Mouse (Mus musculus) midbrain, embryonic 13.5 days (tissue): Measurements from ENCODE around the gene Zbtb14. TPM values are rescaled to one million over a fixed set of nuclear protein-coding genes. Genes with fewer than 3 reads are reported as not detected.

Experiments
- ATAC-seq: fragments of 200-750 bp; cut with Nextera tagmentation; 2 replicates; pipeline ENCODE4 v1.8.0; 2017; ENCODE audit warnings: mild to moderate bottlenecking, moderate TSS enrichment, moderate library complexity
- H3K27ac ChIP-seq: fragments of 300-500 bp; sonication (generic); 2 replicates; pipeline ENCODE4 v1.5.1; 2015; ENCODE audit warnings: inconsistent platforms, mild to moderate bottlenecking, moderate library complexity
- H3K27me3 ChIP-seq: fragments of 300-500 bp; sonication (generic); 2 replicates; pipeline ENCODE4 v1.6.1; 2015; ENCODE audit warnings: mild to moderate bottlenecking, inconsistent platforms
- H3K36me3 ChIP-seq: fragments of 300-500 bp; sonication (generic); 2 replicates; pipeline ENCODE4 v1.6.1; 2015; ENCODE audit warnings: mild to moderate bottlenecking, inconsistent platforms
- H3K4me1 ChIP-seq: fragments of 300-500 bp; sonication (generic); replicated peaks from 2 replicates; pipeline ENCODE4 v1.6.1; 2015; ENCODE audit warnings: inconsistent platforms
- H3K4me2 ChIP-seq: fragments of 300-500 bp; sonication (generic); replicated peaks from 2 replicates; pipeline ENCODE4 v1.6.1; 2015; ENCODE audit warnings: moderate library complexity, mild to moderate bottlenecking, inconsistent platforms
- H3K4me3 ChIP-seq: fragments of 300-500 bp; sonication (generic); replicated peaks from 2 replicates; pipeline ENCODE4 v1.5.1; 2015; ENCODE audit warnings: mild to moderate bottlenecking, inconsistent platforms
- H3K9ac ChIP-seq: fragments of 300-500 bp; sonication (generic); replicated peaks from 2 replicates; pipeline ENCODE4 v1.6.1; 2015; ENCODE audit warnings: mild to moderate bottlenecking, inconsistent platforms
- H3K9me3 ChIP-seq: fragments of 300-500 bp; sonication (generic); 2 replicates; pipeline ENCODE4 v1.6.1; 2016; ENCODE audit warnings: mild to moderate bottlenecking, inconsistent platforms
- WGBS: fragments of 180-500 bp; shearing (Covaris S2); methylation state at CpG from one replicate; pipeline ENCODE4 v1.1.7; 2015; 5-methylcytosine and 5-hydroxymethylcytosine counted together
- polyA plus RNA-seq: library from polyadenylated mRNA; unstranded; fragments of >200 nt; fragmentation: Nextera tagmentation; extraction: Ambion mirVana; gene quantifications from 2 replicates; pipeline ENCODE4 v1.2.1, GENCODE M21; 2015

Zbtb14 gene
- polyA plus RNA-seq, 1 experiment from 2014 or later: 35.0 TPM

GRCm38 (mm10) chr17:69416163-69416562, 33.3 kb downstream of the Zbtb14 start:
- no peak overlapping the region for H3K27ac ChIP-seq
- H3K27me3 ChIP-seq: no peaks in the 10 kb centered on the region
- ATAC-seq: no peak
- H3K9me3 ChIP-seq: no peaks in the 10 kb centered on the region
- no peaks in the 10 kb centered on the region for H3K36me3 ChIP-seq
- peak overlapping the region; percentile 68 for H3K4me2 ChIP-seq
- peaks cover 20% of the 10 kb centered on the region for H3K4me1 ChIP-seq
- H3K9ac ChIP-seq: peak overlapping the region; percentile 87
- peak overlapping the region; percentile 69 for H3K4me3 ChIP-seq

DNA sequence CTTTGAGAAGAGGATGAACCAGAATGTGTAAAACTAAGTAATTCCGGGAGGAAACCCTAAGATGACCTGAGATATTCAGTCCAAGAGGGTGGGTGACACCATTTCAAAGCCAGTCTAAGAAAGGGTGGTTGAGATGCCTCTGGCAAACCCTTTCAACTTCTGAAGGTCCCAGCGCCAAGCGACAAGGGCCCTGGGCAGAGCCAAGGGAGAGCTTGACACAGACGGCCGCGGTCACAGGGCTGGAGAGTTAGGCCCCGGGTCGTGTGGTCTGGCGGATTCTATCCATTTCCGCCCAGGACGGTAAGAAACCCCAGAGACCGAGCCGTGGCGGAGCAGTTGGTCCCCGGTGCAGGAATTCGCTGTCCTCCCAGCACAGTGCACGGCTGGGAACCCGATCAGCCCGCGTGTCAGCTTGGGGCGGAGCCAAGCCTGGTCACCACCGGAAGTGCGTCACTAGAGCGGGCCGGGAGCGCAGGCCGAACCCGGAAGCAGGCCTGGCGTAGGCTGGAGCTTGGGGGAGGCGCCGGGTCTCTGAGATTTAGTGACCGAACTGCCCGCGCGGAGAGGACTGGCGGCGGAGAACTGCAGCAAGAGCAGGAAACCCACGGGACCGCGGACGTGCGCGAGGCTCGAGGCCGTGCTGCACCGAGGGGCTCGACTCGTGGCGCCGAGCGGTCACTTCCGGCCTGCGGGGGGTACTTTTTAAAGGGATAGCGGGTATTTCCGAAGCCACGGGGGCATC, 34.2 kb downstream of the Zbtb14 start:
- no peaks in the 10 kb centered on the region for H3K36me3 ChIP-seq
- no peaks in the 10 kb centered on the region for H3K9me3 ChIP-seq
- H3K4me3 ChIP-seq: peak overlapping the region; percentile 69
- peaks cover 23% of the 10 kb centered on the region for H3K4me1 ChIP-seq
- peak; percentile 100 for ATAC-seq
- no peaks in the 10 kb centered on the region for H3K27me3 ChIP-seq
- peak overlapping the region; percentile 87 for H3K9ac ChIP-seq
- peak overlapping the region; percentile 88 for H3K27ac ChIP-seq
- under 1% methylated on average over 56 of the region's 56 CpGs for WGBS
- peak overlapping the region; percentile 68 for H3K4me2 ChIP-seq

DNA sequence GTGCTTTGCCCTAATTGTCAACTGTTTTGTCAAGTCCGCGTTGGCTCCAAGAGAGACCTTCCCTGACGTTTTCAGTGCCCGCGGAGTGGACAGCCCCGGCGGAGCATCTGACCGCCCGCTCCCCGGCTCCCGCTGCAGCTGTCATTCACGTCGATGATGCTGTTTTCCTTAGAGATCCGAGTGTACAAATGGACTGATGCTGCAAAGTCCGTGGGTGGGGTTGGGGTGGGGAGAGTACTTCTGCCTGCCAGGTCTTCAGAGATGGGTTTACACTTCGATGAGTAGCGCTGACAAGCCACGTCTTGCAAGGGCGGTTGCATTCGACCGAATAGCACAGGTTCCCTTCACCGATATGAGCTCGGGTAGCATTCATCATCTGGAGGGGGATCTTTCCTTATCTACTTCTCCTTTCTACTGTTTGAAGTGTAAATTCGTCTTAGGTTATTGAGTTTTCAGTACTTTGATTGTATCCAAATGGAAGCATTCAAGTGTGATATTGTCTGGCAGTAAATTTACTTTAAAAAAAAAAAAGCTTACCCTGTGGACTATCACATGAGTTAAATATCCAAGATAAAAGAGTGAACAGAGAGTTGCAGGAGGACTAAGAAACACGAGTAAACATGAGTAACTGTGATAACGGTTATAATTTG, 35.0 kb downstream of the Zbtb14 start:
- 4% methylated on average over 26 of the region's 26 CpGs for WGBS
- peak overlapping the region; percentile 64 for H3K4me2 ChIP-seq
- peaks cover 23% of the 10 kb centered on the region for H3K4me1 ChIP-seq
- H3K27ac ChIP-seq: peak overlapping the region; percentile 88
- H3K27me3 ChIP-seq: no peaks in the 10 kb centered on the region
- peak overlapping the region; percentile 87 for H3K9ac ChIP-seq
- H3K9me3 ChIP-seq: no peaks in the 10 kb centered on the region
- H3K36me3 ChIP-seq: no peaks in the 10 kb centered on the region
- peak overlapping the region; percentile 69 for H3K4me3 ChIP-seq
- ATAC-seq: no peak

DNA sequence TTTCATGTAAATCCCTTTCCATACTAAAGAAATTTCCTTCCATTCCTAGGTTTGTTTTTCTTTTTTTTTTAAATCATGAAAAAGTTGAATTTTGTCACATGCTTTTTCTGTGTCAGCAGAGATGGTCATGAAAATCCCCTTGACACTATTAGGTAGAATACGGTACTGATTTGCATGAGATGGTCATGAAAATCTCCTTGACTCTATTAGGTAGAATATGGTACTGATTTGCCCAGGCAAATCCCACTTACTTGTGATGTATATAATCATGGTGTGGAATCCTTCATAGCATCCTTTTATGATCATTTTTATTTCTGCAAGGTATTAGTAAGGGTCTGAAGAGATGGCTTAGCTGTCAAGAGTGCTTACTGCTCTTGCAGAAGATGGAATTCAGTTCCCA, 38.7 kb downstream of the Zbtb14 start:
- Histone ChIP-seq H3K27me3 (no peaks in the 10 kb centered on the region), H3K9ac (no peak overlapping the region), H3K36me3 (no peaks in the 10 kb centered on the region), H3K4me2 (no peak overlapping the region), H3K4me3 (no peak overlapping the region), H3K9me3 (no peaks in the 10 kb centered on the region), H3K4me1 (peaks cover 16% of the 10 kb centered on the region), H3K27ac (no peak overlapping the region)
- no peak for ATAC-seq
- 2% methylated on average over 1 of the region's 1 CpGs for WGBS

GRCm38 (mm10) chr17:69437836-69438235, 55.0 kb downstream of the Zbtb14 start:
- no peak for ATAC-seq
- Histone ChIP-seq H3K4me1 (peaks cover 19% of the 10 kb centered on the region), H3K4me3 (no peak overlapping the region), H3K9ac (no peak overlapping the region), H3K4me2 (no peak overlapping the region), H3K27ac (no peak overlapping the region), H3K9me3 (no peaks in the 10 kb centered on the region), H3K27me3 (peaks cover 61% of the 10 kb centered on the region), H3K36me3 (no peaks in the 10 kb centered on the region)
- 79% methylated on average over 5 of the region's 5 CpGs for WGBS

DNA sequence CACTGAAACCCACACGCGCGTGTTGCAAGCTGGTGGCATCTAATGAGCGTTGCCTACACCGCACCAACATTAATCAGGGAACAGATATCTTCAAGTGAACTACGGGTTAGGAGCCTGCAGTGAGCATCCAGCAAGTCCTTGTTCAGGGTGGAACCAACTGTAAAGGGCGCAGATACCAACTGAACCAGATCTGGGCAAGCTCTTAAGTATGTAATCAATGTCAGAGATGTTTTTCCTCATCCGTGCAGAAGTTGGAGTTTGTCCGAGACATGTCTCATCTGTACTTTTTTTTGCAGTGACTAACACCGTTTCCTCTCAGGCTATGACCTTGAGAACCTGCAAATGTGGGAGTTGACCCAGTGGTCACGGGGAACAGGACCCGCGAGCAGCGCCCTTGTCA, 55.6 kb downstream of the Zbtb14 start:
- peak overlapping the region; percentile 59 for H3K4me3 ChIP-seq
- 33% methylated on average over 14 of the region's 14 CpGs for WGBS
- H3K9ac ChIP-seq: no peak overlapping the region
- H3K27me3 ChIP-seq: peaks cover 62% of the 10 kb centered on the region
- no peaks in the 10 kb centered on the region for H3K36me3 ChIP-seq
- ATAC-seq: no peak
- H3K9me3 ChIP-seq: no peaks in the 10 kb centered on the region
- H3K4me2 ChIP-seq: peak overlapping the region; percentile 93
- no peak overlapping the region for H3K27ac ChIP-seq
- peaks cover 19% of the 10 kb centered on the region for H3K4me1 ChIP-seq

DNA sequence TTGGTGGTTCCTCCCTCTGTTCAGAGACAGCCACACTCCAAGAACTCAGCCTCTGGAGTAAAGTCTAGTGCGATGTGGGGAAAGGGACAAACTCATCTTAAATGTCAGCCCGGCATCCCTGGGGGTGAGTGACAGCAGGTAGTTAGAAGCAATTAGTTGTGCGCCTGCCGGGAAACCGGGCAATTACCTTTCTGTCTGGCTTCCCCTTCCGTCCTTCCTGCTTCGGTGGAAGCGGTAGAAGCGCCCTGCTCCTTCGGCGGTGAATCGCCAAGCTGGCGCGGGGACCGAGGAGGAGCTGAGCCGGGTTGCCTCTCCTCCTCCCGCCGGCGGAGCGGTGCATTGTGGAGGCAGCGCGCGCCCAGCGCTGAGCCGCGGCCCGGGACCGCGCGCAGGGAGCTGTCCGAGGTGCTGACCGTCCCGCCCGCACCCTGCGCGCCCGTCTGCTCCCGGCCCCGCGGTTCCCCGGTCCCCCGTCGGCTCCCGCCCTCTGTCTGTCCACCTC, 56.2 kb downstream of the Zbtb14 start, which contains the start of gene Akain1:
Akain1 (plus strand) TSS at position 337 of the 502 bp plus-strand sequence.
- peak; percentile 92 for ATAC-seq
- Histone ChIP-seq H3K9me3 (no peaks in the 10 kb centered on the region), H3K4me2 (peak within 1 kb of the TSS; percentile 93), H3K9ac (peak within 1 kb of the TSS; percentile 64), H3K4me1 (peaks cover 19% of the 10 kb centered on the region), H3K27ac (no peak within 1 kb of the TSS), H3K27me3 (peaks cover 62% of the 10 kb centered on the region), H3K36me3 (no peaks in the 10 kb centered on the region), H3K4me3 (peak within 1 kb of the TSS; percentile 59)
- under 1% methylated on average over 35 of the region's 44 CpGs for WGBS

DNA sequence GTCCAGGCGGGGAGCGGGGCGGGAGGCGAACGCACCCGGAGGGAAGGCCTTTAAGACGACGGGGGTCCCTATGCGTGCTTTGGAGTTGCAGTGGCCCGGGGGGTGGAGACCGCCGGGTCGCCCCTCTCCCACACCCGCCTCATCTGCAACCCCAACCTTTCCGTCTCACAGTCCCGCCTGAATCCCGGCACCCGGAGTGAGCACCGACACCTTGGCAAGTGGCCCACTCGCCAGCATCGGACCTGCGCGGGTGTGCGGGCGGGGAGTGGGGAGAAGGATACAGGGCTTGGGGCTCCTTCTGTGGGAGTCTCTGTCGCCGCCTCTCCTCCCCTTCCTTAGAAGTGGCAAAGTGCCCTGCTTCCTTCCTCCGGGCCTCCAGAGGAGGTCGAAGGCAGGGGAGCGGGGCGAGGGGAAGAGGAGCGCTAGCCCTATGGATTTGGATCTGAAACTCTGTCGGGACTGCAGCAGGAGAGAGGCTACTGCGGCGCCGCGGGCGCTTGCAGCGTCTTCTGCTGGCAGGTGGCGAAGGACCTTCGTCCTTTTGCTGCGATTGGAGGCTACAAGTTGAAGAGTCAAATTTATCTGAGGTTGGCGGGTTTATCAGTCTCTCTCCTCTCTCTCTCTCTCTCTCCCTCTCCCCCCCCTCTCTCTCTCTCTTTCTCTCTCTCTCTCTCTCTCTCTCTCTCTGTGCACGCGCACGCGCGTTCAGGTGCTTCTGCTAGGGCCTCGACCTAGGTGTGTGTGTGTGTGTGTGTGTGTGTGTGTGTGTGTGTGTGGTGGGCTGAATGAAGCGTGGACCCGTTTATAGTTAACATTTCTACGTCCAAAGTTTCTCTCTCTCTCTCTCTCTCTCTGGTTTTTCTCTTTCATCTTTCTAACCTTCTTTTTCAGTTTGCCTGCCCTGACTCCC, 57.0 kb downstream of the Zbtb14 start:
- 2% methylated on average over 47 of the region's 52 CpGs for WGBS
- H3K4me1 ChIP-seq: peaks cover 19% of the 10 kb centered on the region
- H3K36me3 ChIP-seq: no peaks in the 10 kb centered on the region
- H3K4me3 ChIP-seq: peak overlapping the region; percentile 59
- no peak overlapping the region for H3K27ac ChIP-seq
- H3K4me2 ChIP-seq: peak overlapping the region; percentile 93
- peaks cover 62% of the 10 kb centered on the region for H3K27me3 ChIP-seq
- no peaks in the 10 kb centered on the region for H3K9me3 ChIP-seq
- H3K9ac ChIP-seq: peak overlapping the region; percentile 64
- ATAC-seq: peak; percentile 75

Other genes starting within 250 kb of the Zbtb14 start
- 0.24 and 0.26 TPM in 2 replicates for gene Akain1, start 56.3 kb downstream of the Zbtb14 start, polyA plus RNA-seq